Mouse (Mus musculus) left cerebral cortex, adult 8-10 months (tissue): ENCODE results near the gene Cass4. TPM values are rescaled to one million over a fixed set of nuclear protein-coding genes. Genes with fewer than 3 reads are reported as not detected.

ENCODE experiments used
- DNase-seq, 2 experiments: peaks; one replicate each; pipeline ENCODE4 v3.0.0; 2022; ENCODE audit warnings: low spot score in 2 of 2
- total RNA-seq, 4 experiments: library from RNA; stranded (reverse); gene quantifications; 2 replicates each; pipeline ENCODE4 v1.2.4; 2022

The Cass4 gene
- total RNA-seq, 4 experiments from 2014 or later = 0.19 to 0.46 (median 0.37) TPM

- no peak for DNase-seq
Measured at GRCm38 (mm10) chr2:172384715-172385114, 8.9 kb upstream of the Cass4 start.

- DNase-seq = no peak
Measured at GRCm38 (mm10) chr2:172390341-172390740, 3.3 kb upstream of the Cass4 start.

- peak; percentile 26 to 79 for DNase-seq
Measured at GRCm38 (mm10) chr2:172392041-172392521, 1.5 kb upstream of the Cass4 start.

GRCm38 (mm10) chr2:172394052-172394392, 428 bp downstream of the Cass4 start:
- DNase-seq = no peak

- no peak for DNase-seq
Measured at GRCm38 (mm10) chr2:172394671-172395070, 1.1 kb downstream of the Cass4 start.

- DNase-seq = no peak
Measured at GRCm38 (mm10) chr2:172395961-172396360, 2.4 kb downstream of the Cass4 start.

- DNase-seq = no peak
Measured at GRCm38 (mm10) chr2:172399901-172400300, 6.3 kb downstream of the Cass4 start.

GRCm38 (mm10) chr2:172401116-172401825, 7.7 kb downstream of the Cass4 start:
- DNase-seq = no peak

- no peak for DNase-seq
Measured at GRCm38 (mm10) chr2:172404239-172404638, 10.6 kb downstream of the Cass4 start.

DNA sequence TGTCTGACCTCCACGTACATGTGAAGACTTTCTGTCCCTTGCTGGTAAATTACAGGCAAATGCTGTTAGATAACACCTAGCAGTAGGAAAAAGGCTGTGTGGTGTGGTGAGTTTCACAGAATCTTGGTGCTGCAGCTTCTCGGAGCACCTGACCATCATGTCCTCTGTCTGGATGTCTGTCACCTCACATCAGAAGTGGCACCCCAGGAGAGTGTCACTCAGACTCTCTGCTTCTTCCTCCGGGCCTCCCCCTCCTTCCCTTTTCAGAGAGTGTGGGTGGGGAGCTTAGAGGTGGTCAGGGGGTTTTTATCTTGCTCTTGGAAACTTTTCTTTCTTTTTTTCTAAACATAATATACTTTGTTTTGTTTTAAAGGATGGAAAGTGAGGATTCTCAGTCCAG, 11.4 kb downstream of the Cass4 start:
- DNase-seq = no peak

- no peak for DNase-seq
Measured at GRCm38 (mm10) chr2:172406173-172406572, 12.6 kb downstream of the Cass4 start.

GRCm38 (mm10) chr2:172407499-172407898, 13.9 kb downstream of the Cass4 start:
- no peak for DNase-seq

- no peak for DNase-seq
Measured at GRCm38 (mm10) chr2:172410686-172411085, 17.1 kb downstream of the Cass4 start.

- peak in 1 of 2 experiments; percentile 32 for DNase-seq
Measured at GRCm38 (mm10) chr2:172411091-172411490, 17.5 kb downstream of the Cass4 start.

- no peak for DNase-seq
Measured at GRCm38 (mm10) chr2:172412454-172412853, 18.9 kb downstream of the Cass4 start.

- DNase-seq = no peak
Measured at GRCm38 (mm10) chr2:172413273-172413672, 19.7 kb downstream of the Cass4 start.

- no peak for DNase-seq
Measured at GRCm38 (mm10) chr2:172413894-172414293, 20.3 kb downstream of the Cass4 start.

GRCm38 (mm10) chr2:172416218-172416617, 22.6 kb downstream of the Cass4 start:
- DNase-seq = no peak

DNA sequence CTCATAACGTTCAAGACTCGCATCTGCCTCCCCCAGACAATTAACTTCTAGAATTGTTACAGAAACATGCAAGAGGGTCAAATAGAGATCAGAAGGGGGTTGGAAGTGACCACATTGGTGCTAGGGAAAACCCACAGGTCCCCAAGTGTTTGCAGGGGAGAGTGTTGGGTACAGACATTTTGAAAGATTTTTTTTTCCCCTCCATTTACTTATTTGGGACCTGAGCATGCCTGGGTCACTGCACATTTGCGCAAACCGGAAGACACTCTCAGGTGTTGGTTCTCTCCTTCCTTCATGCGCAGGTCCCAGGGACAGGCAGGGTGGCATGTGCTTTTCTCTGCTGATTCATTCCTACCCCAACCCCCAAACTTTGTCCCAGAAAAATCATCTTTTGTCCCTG, 23.3 kb downstream of the Cass4 start:
- no peak for DNase-seq

DNA sequence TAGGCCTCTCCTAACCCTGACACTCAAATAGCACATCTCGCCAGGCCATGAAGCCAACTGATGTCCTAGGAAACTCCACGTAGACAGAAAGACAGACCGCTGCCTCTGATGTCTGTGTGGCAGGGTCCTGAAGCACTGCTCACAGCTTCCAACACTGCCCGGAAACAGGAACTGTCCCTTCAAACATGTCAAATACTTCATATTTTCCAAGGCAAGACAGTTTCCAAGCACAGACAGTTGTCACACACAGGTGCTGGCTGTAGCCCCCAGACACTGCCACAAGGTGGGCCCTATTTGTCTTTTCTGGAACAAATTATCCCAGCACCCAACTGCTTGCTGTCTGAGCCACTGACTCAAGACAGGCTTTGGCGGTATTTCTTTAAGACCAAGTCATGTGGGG, 24.6 kb downstream of the Cass4 start:
- no peak for DNase-seq

- DNase-seq = no peak
Measured at GRCm38 (mm10) chr2:172430609-172431008, 37.0 kb downstream of the Cass4 start.

DNA sequence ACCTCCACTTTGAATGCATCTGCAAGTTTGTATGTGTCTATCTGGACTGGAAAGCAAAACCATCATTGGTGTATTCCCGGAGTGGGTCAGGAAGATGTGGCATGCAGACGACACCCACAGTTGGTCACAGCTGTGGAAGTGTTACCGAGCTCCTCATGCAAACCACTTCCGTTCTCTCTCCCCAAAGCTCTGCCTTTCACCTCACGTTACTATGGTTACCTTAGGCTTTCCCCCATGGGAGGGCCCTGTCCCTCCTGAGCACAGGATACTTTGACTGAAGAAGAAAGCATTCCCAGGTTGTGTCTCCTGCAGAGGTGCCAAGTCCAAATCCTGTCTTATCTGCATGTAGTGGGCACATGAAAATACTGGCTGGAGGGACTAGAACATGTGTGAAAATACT, 40.2 kb downstream of the Cass4 start:
- no peak for DNase-seq

GRCm38 (mm10) chr2:172437371-172437952, 43.9 kb downstream of the Cass4 start:
- DNase-seq = no peak
